Mouse (Mus musculus): ENCODE results near the gene Nkiras2. TPM values are rescaled to one million over a fixed set of nuclear protein-coding genes. Genes with fewer than 3 reads are reported as not detected.

Gene Nkiras2
- polyA plus RNA-seq, 1 experiment from 2014 or later = 72.1 TPM

DNA sequence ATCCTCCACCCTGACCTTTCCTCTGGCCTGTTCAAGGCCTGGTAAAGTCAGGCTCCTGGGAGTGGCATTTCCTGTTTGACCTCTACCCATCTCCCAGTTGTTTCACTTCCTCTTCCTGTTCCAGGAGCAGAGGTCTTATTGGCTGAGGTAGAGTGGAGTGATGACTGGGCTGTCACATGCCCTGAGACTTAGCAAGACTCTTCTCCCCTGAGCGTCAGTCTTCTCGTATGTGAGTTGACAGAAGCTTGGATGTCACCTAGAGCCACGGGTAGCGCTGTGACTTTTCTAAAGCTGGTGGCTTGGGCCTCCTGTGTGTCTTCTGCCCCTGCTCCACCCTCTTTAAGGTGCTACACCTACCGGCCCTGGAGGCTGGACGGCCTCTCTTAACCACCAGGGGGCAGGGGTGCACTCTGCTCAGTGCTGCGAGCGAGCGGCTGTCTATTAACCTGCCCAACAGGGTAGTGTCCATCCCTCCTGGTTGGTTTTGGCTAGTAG lies 7.7 kb downstream of the Nkiras2 start:
- Histone ChIP-seq H3K27me3 (replicated peaks; ENCODE audit: control insufficient read depth, insufficient read depth, low read length) (no peaks in the 10 kb centered on the region), H3K36me3 (ENCODE audit: control insufficient read depth, insufficient read depth, low read length) (peaks cover 12% of the 10 kb centered on the region), H3K4me3 (ENCODE audit: low read depth, low read length) (no peak overlapping the region), H3K9ac (ENCODE audit: low read length) (no peak overlapping the region), H3K4me2 (ENCODE audit: low read length) (no peak overlapping the region), H3K27ac (ENCODE audit: low read depth) (no peak overlapping the region), H3K9me3 (ENCODE audit: control insufficient read depth, low read length) (no peaks in the 10 kb centered on the region), H3K4me1 (replicated peaks; ENCODE audit: control insufficient read depth, insufficient read depth, low read length) (peaks cover 9% of the 10 kb centered on the region)
- DNase-seq (ENCODE audit: low spot score) (peak; percentile 90), ATAC-seq (replicated peaks; ENCODE audit: low FRiP score, low TSS enrichment, low read depth) (peak; percentile 66)
- 24% methylated on average over 9 of the region's 9 CpGs for WGBS

DNA sequence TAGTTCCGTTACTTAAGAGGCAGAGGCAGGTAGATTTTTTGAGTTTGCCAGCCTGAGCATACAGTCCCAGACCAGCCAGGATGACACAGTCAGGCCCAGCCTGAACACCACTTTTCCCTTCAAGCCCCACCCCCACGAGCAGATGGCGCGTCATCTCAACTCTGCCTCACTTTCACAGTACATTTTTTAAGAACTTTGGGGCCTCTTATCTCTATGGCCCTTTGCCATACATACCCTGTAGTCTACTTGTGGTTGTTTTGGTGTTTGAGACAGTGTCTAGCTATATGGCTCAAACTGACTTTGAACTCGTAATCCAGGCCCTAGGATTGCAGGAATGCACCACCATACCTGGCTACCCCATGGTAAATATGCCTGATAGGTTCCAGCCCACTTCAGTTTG lies 9.0 kb downstream of the Nkiras2 start:
- no peak overlapping the region for H3K4me2 ChIP-seq (ENCODE audit: low read length)
- ATAC-seq (replicated peaks; ENCODE audit: low FRiP score, low TSS enrichment, low read depth) = no peak
- H3K27me3 ChIP-seq (replicated peaks; ENCODE audit: control insufficient read depth, insufficient read depth, low read length) = no peaks in the 10 kb centered on the region
- peaks cover 12% of the 10 kb centered on the region for H3K36me3 ChIP-seq (ENCODE audit: control insufficient read depth, insufficient read depth, low read length)
- H3K9ac ChIP-seq (ENCODE audit: low read length) = no peak overlapping the region
- 90% methylated on average over 5 of the region's 5 CpGs for WGBS
- no peak for DNase-seq (ENCODE audit: low spot score)
- H3K4me1 ChIP-seq (replicated peaks; ENCODE audit: control insufficient read depth, insufficient read depth, low read length) = peaks cover 9% of the 10 kb centered on the region
- no peaks in the 10 kb centered on the region for H3K9me3 ChIP-seq (ENCODE audit: control insufficient read depth, low read length)
- H3K4me3 ChIP-seq (ENCODE audit: low read depth, low read length) = no peak overlapping the region
- no peak overlapping the region for H3K27ac ChIP-seq (ENCODE audit: low read depth)

DNA sequence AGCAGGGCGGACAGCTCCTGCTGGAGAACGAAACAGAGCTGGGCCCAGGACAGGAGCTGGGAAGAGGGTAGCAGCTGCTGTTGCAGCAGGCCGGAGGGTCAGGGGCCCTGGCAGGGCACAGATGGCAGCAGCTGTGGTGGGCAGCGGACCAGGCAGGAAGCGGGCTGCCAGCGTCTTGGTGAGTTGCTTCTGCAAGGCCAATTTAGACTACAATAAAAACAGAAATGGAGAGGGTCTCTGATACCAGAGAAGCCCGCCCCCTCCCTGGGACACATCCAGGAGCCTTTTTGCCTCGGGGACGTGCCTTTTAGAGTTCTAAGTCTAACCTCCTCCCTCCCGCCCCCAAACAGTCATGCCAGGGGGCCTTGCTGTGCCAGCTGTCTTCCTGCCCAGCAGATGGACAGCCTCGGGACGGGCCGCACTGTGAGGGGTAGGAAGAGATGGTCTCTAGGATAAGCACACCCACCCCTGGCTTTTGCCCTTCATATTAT lies 9.9 kb downstream of the Nkiras2 start:
- peaks cover 3% of the 10 kb centered on the region for H3K4me1 ChIP-seq (replicated peaks; ENCODE audit: control insufficient read depth, insufficient read depth, low read length)
- no peaks in the 10 kb centered on the region for H3K27me3 ChIP-seq (replicated peaks; ENCODE audit: control insufficient read depth, insufficient read depth, low read length)
- H3K9ac ChIP-seq (ENCODE audit: low read length) = no peak overlapping the region
- WGBS = 56% methylated on average over 12 of the region's 13 CpGs
- H3K4me3 ChIP-seq (ENCODE audit: low read depth, low read length) = no peak overlapping the region
- H3K27ac ChIP-seq (ENCODE audit: low read depth) = no peak overlapping the region
- no peak for ATAC-seq (replicated peaks; ENCODE audit: low FRiP score, low TSS enrichment, low read depth)
- peaks cover 12% of the 10 kb centered on the region for H3K36me3 ChIP-seq (ENCODE audit: control insufficient read depth, insufficient read depth, low read length)
- no peak overlapping the region for H3K4me2 ChIP-seq (ENCODE audit: low read length)
- DNase-seq (ENCODE audit: low spot score) = no peak
- H3K9me3 ChIP-seq (ENCODE audit: control insufficient read depth, low read length) = no peaks in the 10 kb centered on the region

DNA sequence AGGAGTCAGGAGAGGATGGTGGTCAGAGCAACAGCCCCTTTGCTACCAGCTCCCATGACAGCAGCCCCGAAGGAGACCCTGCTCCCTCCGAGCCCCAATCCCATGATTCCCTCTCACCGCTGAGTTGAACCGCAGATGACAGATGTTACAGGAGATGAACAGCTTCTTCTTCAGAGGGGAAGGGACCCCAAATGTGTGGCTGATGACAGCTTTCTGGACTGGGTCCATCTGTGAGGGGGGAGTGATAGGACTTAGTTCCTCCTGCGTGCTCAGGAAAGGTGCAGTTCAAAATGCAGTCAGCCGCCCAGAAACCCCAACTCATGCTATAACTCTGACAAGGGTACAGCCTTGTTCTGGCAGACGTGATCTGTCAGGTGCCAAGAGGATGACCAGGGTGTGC lies 15.5 kb downstream of the Nkiras2 start:
- DNase-seq (ENCODE audit: low spot score) (no peak), ATAC-seq (replicated peaks; ENCODE audit: low FRiP score, low TSS enrichment, low read depth) (no peak)
- Histone ChIP-seq H3K9ac (ENCODE audit: low read length) (no peak overlapping the region), H3K27ac (ENCODE audit: low read depth) (no peak overlapping the region), H3K36me3 (ENCODE audit: control insufficient read depth, insufficient read depth, low read length) (no peaks in the 10 kb centered on the region), H3K27me3 (replicated peaks; ENCODE audit: control insufficient read depth, insufficient read depth, low read length) (peaks cover 14% of the 10 kb centered on the region), H3K4me1 (replicated peaks; ENCODE audit: control insufficient read depth, insufficient read depth, low read length) (no peaks in the 10 kb centered on the region), H3K4me3 (ENCODE audit: low read depth, low read length) (no peak overlapping the region), H3K4me2 (ENCODE audit: low read length) (no peak overlapping the region), H3K9me3 (ENCODE audit: control insufficient read depth, low read length) (no peaks in the 10 kb centered on the region)
- WGBS = 65% methylated on average over 7 of the region's 7 CpGs

DNA sequence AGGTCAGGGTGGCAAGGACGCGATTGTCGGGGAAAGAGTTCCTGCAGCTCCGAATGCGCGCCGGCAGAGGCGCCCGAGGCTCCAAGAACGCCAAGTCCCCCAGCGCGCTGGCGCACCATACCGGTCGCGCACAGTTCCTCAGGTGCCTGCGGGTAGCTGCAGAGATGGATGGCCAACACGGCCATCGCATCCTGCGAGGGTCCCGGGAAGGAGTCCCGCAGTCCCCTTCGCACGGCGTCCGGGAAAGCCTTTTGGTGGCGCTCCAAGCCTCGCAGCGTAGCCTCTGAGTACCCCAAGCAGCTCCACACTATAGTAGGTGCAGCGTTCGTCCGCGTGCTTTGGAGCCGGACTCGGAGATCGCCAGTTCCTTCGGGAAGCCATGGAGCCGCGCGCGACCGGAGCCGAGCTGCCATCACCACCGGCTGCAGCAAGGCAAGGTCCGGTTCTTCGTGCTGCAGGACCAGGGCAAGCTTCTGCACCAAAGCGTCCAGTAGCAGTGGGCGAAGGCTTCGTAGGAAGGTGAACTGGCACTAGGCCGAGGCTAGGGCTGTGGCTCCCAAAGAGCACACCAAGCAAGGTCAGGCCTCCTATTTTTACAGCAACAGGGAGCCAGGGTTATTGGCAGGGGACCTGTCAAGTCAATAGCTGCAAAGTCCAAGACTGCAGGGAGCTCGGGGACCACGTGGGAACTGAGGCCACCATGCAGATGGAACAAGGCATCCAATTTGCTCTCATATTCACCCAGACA lies 21.3 kb downstream of the Nkiras2 start:
- Histone ChIP-seq H3K9ac (ENCODE audit: low read length) (0 out of 2 replicates have a peak overlapping the region, but pooled peaks have one; percentile 11), H3K4me3 (ENCODE audit: low read depth, low read length) (peak overlapping the region; percentile 27), H3K4me2 (ENCODE audit: low read length) (peak overlapping the region; percentile 68), H3K4me1 (replicated peaks; ENCODE audit: control insufficient read depth, insufficient read depth, low read length) (peaks cover 6% of the 10 kb centered on the region; the same call in 1 of the 2 replicates), H3K27ac (ENCODE audit: low read depth) (no peak overlapping the region), H3K27me3 (replicated peaks; ENCODE audit: control insufficient read depth, insufficient read depth, low read length) (peaks cover 24% of the 10 kb centered on the region), H3K36me3 (ENCODE audit: control insufficient read depth, insufficient read depth, low read length) (no peaks in the 10 kb centered on the region), H3K9me3 (ENCODE audit: control insufficient read depth, low read length) (no peaks in the 10 kb centered on the region)
- peak; percentile 79 for DNase-seq (ENCODE audit: low spot score)
- 0 out of 2 replicates have a peak, but pooled peaks have one; percentile 50 for ATAC-seq (replicated peaks; ENCODE audit: low FRiP score, low TSS enrichment, low read depth)
- 6% methylated on average over 52 of the region's 52 CpGs for WGBS

DNA sequence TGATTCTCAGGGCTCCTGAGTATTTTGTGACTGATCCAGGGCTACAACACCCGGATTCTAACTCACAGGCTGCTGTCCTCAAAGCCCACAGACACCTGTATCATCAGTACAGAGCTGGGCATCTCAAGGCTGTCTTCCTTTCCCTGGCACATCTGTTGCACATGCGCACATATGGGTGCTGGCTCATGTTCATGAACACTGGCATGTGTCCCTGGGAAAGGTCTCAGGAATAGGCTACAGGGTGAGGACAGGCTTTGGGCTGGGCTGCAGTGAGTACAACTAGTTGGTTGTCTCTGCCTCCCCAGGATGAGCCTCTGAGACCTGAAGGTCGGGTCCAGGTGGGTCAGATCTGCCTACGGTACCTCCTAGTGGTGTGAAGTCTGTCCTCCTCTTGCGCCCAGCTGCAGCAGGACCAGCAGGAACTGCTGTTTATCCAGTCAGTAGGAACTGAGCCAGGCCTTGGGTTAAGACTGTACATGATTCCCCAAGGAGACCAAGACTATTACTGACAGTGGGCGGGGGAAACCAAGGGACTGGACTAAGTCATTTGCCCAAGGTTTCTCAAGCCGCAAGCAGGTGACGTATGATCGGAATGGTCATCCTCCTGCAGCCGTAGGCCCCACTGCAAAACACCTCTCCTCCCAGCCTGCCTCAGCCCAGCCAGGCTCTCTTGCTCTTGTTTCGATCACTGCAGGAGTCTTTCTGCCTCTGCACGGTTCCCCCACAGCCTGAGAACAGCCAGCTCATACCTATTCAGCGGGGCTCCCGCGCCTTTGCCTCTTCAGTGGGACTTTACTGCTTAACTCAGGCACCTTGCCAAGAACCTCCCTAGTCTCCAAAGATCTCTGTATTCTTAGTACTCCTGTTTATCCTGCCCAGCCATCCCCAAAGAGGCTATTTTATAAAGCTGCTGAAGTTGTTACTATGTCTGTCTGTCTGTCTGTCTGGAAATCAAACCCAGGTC lies 24.9 kb downstream of the Nkiras2 start:
- H3K36me3 ChIP-seq (ENCODE audit: control insufficient read depth, insufficient read depth, low read length) = no peaks in the 10 kb centered on the region
- ATAC-seq (replicated peaks; ENCODE audit: low FRiP score, low TSS enrichment, low read depth) = no peak
- 64% methylated on average over 15 of the region's 15 CpGs for WGBS

DNA sequence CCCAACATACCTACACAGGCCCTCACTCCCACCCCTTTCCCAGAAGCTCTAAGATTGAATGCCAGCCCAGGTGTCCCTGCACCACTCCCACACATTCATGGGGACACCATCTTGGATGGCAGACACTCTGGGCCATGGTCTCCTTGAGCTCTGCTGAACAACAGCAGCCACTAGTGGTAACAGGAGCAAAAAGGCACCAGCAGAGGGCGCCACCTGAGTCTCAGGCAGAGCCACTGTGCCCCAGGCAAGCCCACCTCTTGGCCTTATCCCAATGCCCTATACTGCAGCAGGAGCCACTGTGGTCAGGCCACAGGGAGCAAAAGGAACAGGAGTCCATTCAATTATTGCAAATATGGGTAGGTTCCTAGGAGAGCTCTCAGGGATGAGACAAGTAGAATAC lies 27.2 kb downstream of the Nkiras2 start:
- no peaks in the 10 kb centered on the region for H3K36me3 ChIP-seq (ENCODE audit: control insufficient read depth, insufficient read depth, low read length)
- no peak for ATAC-seq (replicated peaks; ENCODE audit: low FRiP score, low TSS enrichment, low read depth)
- H3K9ac ChIP-seq (ENCODE audit: low read length) = no peak overlapping the region
- peak; percentile 74 for DNase-seq (ENCODE audit: low spot score)
- H3K4me2 ChIP-seq (ENCODE audit: low read length) = no peak overlapping the region
- no peak overlapping the region for H3K27ac ChIP-seq (ENCODE audit: low read depth)
- peaks cover 22% of the 10 kb centered on the region for H3K27me3 ChIP-seq (replicated peaks; ENCODE audit: control insufficient read depth, insufficient read depth, low read length)
- no peaks in the 10 kb centered on the region for H3K9me3 ChIP-seq (ENCODE audit: control insufficient read depth, low read length)
- H3K4me3 ChIP-seq (ENCODE audit: low read depth, low read length) = no peak overlapping the region
- H3K4me1 ChIP-seq (replicated peaks; ENCODE audit: control insufficient read depth, insufficient read depth, low read length) = no peaks in the 10 kb centered on the region
- WGBS = 4% methylated on average over 1 of the region's 1 CpGs

More for the DNA sequence above, 24.9 kb downstream of the Nkiras2 start:
- no peak overlapping the region for H3K9ac ChIP-seq (ENCODE audit: low read length)
- no peak overlapping the region for H3K4me2 ChIP-seq (ENCODE audit: low read length)
- no peak overlapping the region for H3K4me3 ChIP-seq (ENCODE audit: low read depth, low read length)
- DNase-seq (ENCODE audit: low spot score) = no peak
- H3K27me3 ChIP-seq (replicated peaks; ENCODE audit: control insufficient read depth, insufficient read depth, low read length) = peaks cover 24% of the 10 kb centered on the region
- peaks cover 6% of the 10 kb centered on the region; the same call in 1 of the 2 replicates for H3K4me1 ChIP-seq (replicated peaks; ENCODE audit: control insufficient read depth, insufficient read depth, low read length)
- H3K27ac ChIP-seq (ENCODE audit: low read depth) = no peak overlapping the region
- H3K9me3 ChIP-seq (ENCODE audit: control insufficient read depth, low read length) = no peaks in the 10 kb centered on the region

DNA sequence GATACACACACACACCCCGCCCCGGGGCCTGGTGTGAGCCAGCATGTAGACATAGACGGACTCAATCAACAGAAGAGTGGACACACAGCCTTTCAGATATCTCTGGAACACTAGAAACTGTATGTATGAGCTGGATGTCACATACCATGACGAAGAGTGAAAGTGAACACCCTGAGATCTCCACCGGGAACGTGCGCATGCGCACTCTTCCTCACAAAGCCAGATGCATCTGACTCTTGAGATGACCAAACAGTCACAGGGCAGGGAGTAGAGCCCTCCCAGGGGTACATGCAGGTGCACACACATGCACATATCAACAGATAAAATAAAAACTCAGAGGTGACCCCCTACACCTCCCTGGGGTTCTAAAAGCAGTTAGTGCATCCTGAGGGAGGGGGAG lies 29.4 kb downstream of the Nkiras2 start:
- WGBS = 87% methylated on average over 8 of the region's 8 CpGs
- Histone ChIP-seq H3K27me3 (replicated peaks; ENCODE audit: control insufficient read depth, insufficient read depth, low read length) (peaks cover 30% of the 10 kb centered on the region), H3K4me2 (ENCODE audit: low read length) (no peak overlapping the region), H3K9me3 (ENCODE audit: control insufficient read depth, low read length) (no peaks in the 10 kb centered on the region), H3K36me3 (ENCODE audit: control insufficient read depth, insufficient read depth, low read length) (no peaks in the 10 kb centered on the region), H3K9ac (ENCODE audit: low read length) (no peak overlapping the region), H3K4me1 (replicated peaks; ENCODE audit: control insufficient read depth, insufficient read depth, low read length) (no peaks in the 10 kb centered on the region), H3K27ac (ENCODE audit: low read depth) (no peak overlapping the region), H3K4me3 (ENCODE audit: low read depth, low read length) (no peak overlapping the region)
- ATAC-seq (replicated peaks; ENCODE audit: low FRiP score, low TSS enrichment, low read depth) (no peak), DNase-seq (ENCODE audit: low spot score) (no peak)
